Mouse (Mus musculus) olfactory bulb, adult 2 months (tissue): Measurements from ENCODE around the gene Armcx2.

Experiments
- CTCF ChIP-seq: fragments of 200-500 bp; IDR thresholded peaks from 2 replicates; pipeline ENCODE4 v1.5.1; 2012; ENCODE audit warnings: low read depth, mild to moderate bottlenecking, low read length, moderate library complexity; ENCODE audit not compliant: insufficient read depth
- POLR2A ChIP-seq: fragments of 200-500 bp; IDR thresholded peaks from 2 replicates; pipeline ENCODE4 v1.6.1; 2012; ENCODE audit warnings: mild to moderate bottlenecking, low read depth, low read length, moderate library complexity; ENCODE audit not compliant: insufficient read depth

DNA sequence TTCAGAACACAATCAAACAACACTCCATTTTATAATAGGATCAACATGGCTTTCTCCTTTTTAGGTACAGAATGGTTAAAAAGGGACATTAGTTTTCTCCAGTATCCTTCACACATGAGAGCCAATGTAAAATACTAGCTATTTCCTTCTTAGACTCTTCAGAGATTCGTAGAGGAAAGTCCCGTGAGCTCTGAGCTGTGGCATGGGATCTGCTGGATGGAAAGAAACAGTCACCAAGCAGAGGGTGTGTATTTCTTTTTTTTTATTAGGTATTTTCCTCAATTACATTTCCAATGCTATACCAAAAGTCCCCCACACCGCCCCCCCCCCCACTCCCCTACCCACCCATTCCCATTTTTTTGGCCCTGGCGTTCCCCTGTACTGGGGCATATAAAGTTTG lies 40.6 kb upstream of the Armcx2 start:
- no peak for TF ChIP-seq CTCF
- TF ChIP-seq POLR2A: no peak
